Mouse (Mus musculus) frontal cortex, postnatal 36 days (tissue): ENCODE measurements around the gene Cntnap5b.

Experiments
- DNase-seq, 2 experiments: peaks; one replicate each; pipeline ENCODE4 v3.0.0; 2022; ENCODE audit warnings: low spot score in 2 of 2

The Cntnap5b gene

DNA sequence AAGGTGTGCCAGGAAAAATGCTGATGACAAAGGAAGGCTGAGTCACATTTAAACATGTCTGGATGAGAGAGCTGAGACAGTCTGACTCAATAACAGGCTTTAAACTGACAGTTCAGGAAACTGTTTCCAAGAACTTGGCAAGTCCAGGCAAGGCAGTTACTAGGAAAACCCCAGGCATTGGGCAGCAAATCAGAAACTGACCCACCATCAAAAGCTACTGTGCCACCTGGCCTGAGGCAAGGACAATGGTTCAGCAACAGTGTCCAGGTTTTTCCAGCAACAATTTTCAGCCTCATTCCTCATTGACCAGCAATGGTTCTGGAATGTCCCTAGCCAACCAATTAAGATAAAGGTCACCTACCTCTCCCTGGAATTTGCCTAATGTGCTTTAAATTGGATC lies 399.0 kb downstream of the Cntnap5b start:
- no peak for DNase-seq

DNA sequence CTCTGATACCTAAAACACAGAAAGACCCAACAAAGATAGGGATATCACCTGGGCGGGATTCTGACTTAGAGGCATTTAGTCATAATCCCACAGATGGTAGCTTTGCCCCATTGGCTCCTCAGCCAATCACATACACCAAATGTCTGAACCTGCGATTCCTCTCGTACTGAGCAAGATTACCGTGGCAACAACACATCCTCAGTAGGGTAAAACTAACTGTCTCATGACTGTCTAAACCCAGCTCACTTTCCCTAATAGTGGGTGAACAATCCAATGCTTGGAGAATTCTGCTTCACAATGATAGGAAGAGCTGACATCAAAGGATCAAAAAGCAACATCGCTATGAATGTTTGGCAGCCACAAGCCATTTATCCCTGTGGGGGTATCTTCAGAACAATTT lies 407.5 kb downstream of the Cntnap5b start:
- no peak for DNase-seq

DNA sequence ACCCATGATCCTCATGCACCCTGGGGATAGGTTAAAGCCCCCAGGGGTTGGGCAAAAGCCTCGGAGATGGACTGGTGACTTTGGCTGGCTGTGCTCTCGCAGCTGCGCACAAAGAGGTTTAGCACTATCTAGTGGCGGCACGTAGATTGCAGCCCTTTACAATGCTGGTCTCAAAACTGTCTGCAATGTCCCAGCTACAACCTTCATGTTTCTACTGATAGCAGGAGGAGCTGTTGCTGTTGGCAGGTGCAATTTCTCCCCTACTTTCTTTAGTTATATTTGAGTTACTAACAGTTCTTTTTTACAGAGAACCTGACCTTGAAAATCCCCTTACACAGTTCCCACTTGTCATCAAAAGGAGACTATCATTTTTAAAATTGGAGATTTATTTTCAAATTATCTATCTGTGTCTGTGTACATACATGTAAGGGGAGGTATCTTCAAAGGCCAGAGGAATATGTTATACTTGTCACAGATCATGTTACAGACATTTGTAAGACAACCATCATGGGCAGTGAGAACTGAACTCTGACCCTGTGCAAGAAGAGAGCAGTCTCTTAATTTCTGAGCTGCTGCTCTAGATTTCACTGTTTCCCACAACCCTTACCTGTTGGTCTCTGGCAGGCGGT lies 459.5 kb downstream of the Cntnap5b start:
- DNase-seq: peak; percentile 3 to 50

DNA sequence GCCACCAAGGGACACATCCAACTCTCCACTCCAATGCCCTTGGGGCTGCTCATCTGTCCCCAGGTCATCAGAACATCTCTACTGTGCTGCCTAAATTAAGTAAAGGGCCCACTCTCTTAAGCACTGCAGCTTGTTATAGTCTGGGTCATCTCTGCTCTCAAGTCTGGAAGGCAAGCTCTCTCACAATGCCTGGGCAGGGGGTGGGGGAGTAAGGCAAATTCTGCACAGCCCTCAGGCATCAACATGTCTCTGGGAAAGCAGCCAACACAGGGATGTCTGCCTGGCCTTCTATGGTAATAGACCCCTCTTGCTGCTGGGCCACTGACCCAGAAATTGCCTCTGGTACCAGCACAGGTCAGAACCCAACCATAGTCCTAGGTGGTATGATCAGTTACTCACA lies 479.4 kb downstream of the Cntnap5b start:
- no peak for DNase-seq

DNA sequence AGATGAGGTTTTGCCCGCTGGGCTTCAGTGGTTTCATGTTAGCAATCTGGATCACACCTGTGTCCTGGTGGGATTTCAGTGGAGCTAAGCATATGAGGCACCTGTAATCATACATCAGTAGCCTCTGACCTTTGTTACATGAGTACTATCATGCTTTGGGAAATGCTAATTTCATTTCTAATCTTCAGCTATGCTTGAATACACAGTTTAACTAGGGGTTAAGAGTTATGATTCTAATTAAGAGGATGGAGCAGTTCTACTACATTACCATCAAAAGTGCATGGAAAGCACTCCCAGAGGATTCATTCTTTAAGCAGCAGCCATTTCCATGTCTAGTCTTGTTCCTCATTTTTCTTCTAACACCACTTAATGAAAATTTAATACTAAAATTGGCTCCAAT lies 538.1 kb downstream of the Cntnap5b start:
- no peak for DNase-seq

DNA sequence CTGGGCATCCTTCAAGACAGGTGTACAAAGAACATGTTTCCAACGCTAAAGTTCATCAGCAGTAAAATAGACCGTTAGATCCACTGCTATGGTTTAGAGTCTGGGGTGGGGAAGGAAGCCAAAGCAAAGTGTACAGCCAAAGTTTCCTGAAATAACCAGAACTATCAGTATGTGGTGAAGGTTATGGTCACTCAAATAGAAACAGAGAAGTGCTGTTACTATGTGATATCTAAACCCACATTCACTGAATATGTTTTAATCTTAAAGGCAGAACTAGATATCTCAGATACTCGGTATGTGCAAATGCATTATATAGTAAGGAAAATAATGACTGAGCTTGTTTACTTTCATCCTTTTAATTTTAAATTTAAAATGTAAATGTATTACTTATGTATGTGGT lies 558.5 kb downstream of the Cntnap5b start:
- DNase-seq: no peak

DNA sequence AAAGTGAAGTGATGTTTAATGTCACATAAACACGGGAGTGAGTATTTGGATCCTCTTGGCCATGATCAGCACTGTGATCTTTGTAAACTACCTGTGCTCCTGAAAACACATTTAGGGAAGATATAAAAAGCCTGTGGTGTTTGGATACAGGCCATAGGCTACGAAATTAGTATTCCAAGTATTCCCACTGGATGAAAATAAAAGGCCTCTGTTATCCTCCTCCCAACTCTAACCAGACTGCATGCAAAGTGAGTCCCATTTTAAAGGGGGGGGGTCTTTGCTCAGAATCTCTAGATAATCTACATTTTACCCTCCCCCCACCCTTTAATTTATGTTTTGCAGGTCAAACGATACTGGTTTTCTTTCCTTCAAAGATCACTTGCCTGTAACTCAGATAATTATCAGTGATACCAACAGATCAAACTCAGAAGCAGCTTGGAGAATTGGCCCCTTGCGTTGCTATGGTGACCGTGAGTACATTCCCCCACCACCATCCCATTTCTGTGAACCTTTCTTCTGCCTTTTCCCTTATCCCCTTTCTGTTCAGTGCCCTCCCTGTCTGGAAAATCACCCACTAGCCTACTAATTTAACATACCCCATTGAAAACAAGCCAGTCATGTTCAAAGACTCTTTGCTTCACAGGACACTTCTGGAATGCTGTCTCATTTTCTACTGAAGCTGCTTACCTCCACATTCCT lies 597.0 kb downstream of the Cntnap5b start:
- no peak for DNase-seq

DNA sequence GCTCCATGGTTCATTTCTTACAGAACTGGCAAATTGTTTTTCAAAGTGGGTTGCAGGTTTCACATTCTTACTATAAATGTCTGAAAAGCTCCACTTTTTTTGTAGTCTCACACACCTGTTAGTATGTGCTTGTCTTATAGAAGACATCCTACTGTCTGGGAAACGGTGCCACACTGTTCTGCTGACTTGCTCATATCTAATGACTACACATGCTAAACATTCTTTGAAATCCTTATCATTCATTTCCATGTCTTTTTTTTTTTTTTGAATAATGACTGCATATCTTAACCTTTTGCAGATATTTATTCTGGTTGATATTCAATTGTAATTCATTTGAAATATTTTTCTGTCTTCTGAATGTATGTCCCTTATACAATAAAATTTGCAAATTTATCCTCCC lies 613.7 kb downstream of the Cntnap5b start:
- DNase-seq: no peak

DNA sequence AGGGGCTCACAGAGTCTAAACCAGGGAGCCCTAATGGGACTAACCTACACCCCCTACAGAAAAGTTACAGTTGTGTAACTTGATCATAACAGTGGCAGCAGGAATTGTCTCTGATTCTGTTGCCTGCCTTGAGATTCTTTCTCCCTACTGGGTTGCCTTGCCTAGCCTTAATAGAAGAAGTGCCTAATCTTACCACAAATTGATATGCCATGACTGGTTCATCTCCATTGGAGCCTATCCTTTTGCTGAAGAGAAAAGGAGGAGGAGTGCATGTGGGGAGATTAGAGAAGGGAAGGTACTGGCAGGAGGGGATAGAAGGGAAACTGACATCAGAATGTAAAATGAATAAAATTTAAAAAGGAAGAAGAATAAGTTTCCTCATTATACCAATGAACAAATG lies 621.5 kb downstream of the Cntnap5b start:
- DNase-seq: no peak

DNA sequence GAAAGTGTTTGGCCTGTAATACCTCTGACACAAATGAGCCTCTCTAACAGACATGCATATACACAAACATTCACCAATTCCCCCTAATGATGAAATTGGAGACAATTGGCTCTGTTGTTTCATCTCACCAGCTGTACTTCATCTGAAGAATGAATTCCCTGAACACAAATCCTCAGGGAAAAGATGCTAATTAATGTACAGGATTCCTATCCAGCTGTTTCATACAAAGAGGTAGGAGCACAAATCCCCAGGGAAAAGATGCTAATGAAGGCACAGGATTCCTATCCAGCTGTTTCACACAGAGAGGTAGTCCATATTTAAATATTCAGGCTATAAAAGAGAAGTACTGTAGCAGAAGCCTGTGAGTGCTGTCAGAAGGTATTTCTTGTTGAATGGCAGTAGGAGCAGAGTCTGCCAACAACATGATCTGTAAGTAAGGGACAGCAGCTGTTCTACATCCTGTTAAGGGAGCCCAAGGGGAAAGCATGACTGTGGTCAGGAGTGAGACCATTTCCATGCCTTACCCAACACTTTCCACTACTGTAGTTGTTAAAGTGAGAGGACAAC lies 644.2 kb downstream of the Cntnap5b start:
- DNase-seq: no peak

DNA sequence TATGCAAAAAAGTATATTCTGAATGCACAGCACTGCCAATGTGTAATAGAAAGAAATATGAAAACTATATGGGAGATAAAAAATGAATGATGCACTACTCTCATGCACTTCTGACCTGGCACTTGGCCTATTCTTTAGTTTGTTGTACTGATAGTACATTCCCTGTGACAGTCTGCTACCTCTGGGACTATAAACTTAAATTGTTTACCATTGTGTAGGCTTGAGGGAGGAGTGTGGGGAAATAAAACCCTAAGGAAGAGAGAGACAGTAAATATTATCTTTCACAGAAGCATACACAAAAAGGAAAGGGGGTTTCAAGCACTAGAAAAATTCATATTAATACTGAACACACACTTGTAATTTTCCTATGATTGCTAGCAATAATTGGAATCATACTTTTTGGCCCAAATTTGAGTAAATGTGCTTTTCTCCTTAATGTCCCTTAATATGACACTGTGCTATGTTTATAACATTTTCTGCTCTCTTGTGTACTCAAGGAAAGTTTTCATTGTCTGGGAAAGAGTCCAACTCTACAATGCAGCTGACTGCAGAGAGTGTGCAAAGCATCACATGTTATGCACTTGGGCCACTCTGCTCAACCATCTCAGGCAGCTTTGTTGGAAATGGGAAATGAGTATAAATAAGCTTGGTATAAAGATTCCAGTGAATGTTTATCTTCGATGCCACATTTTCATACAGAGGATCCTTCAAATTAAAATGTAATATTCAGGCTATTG lies 657.6 kb downstream of the Cntnap5b start:
- no peak for DNase-seq

DNA sequence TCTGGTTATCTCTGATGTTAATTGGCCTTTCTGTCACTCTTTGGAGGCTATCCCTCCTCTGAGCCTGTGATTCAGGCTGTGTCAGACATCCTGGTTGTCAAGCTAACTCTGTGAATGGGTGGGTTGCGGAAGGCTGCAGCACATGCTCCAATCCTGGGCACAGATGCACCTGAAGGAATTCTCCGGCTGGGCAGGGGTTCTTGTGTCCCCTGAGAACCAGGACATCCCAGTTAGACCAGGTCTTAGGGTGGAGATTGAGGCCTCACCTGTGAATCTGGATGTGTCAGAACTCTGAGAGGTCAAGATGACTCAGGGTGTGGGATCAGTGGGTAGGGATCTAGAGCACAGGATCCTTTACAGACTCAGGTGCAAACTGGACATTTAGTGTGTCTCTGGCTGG lies 691.3 kb downstream of the Cntnap5b start:
- DNase-seq: no peak

DNA sequence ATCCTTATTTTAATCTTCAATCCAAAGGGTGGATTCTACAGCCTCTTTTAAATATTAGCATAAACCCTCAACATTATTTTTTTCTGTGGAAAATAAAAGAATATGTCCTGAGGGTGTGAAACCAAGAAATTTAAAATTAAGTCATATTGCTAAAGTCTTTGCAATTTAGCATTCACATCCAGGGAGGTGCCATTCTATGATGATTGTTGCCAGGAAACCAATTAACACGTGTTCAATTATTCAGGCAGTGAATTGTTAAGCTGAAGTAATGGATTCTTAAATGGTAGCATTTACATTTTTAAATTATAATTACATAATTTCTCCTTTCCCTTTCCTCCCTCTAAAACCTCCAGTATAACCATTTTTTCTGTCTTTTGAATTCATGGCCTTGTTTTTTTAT lies 692.7 kb downstream of the Cntnap5b start:
- DNase-seq: no peak

DNA sequence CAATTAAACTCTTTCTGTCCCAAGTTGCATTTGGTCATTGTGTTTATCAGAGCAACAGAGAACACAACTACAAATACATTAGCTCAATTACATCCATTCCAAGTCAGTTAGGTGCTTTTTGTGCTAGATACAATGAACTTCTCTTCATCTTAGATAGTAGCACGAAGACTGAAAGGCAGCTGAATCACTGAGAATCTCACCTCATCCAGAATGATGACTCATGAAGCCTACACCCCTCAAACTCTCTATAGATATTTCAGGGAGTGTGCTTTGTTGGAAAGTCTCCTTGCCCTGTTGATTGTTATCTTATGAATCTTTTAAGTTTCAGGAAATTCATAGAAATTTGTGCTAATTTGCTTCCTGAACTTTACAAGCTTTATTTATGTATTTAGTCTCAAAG lies 695.0 kb downstream of the Cntnap5b start:
- DNase-seq: no peak

DNA sequence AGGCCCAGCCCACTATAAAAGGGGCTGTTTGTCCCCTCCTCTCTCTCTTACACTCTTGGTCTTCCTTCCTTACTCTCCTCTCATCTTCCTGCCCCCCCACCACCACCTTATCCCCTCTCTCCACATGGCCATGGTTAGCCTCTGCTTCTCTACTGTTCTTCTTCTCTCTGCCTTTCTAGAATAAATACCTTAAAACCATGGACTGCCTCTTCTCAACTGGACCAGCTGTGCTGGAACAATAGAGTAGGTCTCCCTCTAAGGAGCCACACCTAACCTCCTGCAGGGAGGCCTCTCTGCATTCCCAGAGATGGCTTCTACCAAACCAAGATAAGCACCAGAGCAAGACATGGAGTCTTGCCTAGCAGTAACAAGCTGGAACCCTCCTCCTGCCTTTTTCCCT lies 737.3 kb downstream of the Cntnap5b start:
- no peak for DNase-seq
